Mouse (Mus musculus): ENCODE results near the gene Serinc4.

The Serinc4 gene

DNA sequence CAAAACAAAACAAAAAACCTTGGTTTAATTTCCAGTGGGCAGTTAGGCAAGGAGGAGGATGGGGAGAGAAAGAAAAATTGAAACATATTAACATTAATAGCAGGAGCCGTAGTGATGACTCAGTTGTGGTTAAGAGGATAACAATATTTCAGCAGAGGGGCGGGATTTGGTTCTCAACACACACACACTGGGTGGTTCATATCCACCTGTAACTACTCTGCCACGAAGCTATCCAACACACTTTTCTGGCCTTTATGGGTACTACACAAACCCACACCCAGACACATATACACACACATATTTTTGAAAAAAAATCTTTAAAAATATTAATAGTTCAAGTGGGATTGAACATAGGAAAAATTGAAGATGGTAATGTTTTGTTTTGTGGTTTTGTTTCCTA is 9.6 kb downstream of the Serinc4 start:
- peak; percentile 67 for DNase-seq (ENCODE audit: low read depth)

DNA sequence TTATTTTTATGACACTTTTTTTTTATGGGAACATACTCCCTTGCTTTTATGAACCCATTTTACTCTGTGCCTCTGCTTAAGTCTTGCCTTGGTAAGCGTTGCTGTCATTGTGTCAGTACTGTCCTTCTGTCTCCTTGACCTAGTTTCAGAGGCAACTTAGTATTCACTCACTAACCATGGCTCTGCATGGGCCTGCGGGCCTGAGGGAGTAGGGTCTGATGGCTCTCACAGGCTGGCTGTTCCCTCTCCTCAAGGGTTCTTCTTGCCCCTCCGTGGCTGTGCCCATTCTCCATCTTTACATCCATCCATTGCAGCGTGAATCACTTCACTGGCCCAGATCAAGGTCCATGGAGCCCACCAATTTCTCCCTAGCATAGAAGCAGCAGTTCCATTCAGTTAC is 10.1 kb downstream of the Serinc4 start:
- no peak for DNase-seq (ENCODE audit: low read depth)

DNA sequence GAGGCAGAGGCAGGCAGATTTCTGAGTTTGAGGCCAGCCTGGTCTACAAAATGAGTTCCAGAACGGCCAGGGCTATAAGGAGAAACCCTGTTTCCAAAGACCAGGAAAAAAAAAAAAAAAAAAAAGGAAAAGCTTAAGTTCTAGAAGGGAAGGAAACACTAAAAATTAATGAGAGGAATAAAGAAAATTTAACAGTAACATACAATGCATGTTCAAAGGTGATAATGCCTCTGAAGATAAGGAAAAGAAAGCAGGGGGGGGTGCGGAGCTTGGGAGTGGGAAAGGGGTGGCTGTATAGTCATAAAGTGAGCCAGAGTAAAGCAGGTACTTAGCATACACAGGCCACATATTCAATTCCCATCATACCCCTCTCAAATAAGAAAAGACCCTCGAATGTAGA is 11.5 kb downstream of the Serinc4 start:
- DNase-seq (ENCODE audit: low read depth) = no peak

DNA sequence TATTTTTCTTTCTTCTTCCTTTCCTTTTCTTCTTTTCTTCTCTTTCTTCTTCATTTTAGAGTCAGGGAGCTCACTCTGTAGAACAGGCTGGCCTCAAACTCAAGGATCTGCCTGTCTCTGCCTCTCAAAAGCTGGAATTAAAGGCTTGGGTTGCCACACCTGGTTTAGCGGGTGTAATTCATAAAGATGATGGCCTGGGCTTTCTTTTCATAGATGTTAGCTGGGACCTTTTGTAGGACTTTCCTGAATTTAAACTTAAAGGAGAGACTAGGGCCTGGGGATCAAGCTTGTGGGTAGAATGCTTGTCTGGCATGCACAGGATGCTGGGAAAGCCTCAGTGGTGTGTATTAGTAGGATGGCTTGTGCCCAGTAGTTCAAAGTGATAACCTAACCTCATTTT is 12.4 kb downstream of the Serinc4 start, which contains the start of gene Ell3:
TSS of gene Ell3 (minus strand) at position 101 of the 400 bp plus-strand sequence.
- no peak for DNase-seq (ENCODE audit: low read depth)

DNA sequence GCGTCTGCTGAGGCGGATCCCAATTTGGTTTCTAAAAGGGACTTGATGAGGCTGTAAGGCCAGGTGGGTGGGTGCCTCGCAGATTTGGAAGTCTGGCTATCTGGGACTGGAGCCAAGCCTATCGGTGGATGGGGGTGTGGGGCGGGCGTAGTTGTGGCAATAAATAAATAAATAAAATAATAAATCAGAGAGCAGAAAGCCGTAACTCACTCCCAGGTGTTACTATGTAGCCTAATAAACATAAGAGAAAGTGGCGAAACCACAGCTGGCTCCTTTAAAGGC is 13.6 kb downstream of the Serinc4 start:
- DNase-seq (ENCODE audit: low read depth) = no peak

DNA sequence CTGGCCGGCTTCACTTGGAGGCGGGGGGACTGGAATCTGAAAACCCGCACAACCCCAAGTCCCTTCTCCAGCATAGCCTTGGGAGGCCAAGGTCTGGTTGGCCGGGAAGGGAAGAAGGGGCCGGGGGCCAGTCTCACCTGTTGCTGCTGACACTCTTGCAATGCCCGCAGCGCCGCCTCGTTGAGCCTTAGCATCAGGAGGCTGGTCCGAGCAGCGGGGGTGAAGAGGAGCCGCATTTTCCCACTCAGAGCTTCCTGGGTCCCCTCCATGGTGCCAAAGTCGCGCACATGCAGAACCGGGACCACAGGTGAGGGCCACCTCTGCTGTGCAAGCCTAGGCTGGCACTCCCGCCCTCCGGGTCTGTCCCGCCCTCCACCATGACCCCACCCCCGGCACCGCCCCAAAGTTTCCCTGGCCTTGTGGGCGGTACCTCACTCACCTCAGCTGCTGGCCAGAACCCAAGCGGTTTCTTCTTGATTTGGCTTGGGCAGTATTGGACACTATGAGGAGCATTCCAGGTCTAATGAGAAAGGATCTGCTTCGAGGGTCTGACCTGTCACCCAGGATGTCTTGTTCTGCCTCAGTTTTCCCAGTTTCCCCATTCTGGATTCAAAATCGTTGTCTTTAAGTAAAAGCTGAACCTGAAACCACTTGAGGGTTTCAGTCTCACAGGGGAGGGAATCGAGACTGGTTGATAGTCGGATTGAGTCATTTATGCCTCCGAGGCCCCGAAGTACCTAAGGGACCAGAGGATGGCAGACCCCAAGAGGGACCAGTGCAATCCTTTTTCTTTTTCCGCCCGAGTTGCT is 14.1 kb downstream of the Serinc4 start:
- no peak for DNase-seq (ENCODE audit: low read depth)

DNA sequence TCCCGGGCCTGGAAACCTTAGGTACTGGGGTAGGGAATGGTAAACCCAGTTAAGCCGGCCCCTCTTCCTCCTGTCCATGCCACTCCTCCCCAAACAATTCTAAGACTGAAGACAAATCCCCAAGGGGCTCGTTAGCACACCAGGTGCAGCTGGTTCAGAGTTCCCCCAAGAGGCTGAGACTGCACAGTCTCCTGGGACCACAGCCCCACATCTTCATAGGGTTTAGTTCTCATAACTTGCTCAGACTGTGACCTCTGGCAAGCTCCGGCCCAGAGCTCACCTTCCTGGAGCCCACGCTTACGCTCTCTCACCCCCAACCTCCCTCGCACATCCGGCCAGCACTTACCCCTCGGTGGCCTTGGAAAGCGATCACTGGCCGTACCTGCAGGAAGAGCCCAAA is 14.8 kb downstream of the Serinc4 start:
- no peak for DNase-seq (ENCODE audit: low read depth)

DNA sequence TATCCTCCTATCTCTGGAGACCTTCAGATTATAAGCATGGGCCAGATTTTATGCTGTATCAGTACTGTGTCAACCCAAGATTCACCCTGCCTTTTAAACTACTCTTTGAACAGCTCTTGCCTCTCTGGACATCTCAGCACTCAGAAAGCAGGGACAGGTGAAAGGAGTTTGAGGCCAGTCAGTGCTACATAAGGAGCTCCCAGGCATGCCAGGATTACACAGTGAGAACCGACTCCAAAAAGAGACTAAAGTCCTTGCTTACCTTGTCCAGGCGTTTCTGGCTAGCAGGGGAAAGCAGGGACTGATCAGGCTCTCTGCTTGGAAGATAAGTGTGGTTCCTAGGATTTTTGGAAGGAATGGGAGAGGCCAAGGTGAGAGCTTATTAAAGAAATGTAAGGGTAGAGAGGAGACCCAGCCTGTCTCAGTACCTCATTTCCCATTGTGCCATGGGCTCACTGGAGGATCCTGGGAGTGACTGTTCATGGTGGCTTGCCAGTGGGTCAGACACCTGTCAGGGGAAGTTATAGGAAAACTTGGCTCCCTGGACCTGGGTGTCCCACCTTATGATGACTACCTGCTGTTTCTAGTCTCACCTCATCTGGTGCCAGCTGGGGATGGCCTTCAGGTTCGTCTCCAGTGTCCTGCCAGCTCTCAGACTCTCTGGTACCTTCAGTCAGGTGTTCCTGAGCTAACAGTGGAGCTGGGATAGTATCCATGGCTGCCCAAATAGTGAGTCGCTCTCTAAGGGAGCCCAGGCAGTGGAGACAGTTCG is 15.6 kb downstream of the Serinc4 start:
- DNase-seq (ENCODE audit: low read depth) = no peak

DNA sequence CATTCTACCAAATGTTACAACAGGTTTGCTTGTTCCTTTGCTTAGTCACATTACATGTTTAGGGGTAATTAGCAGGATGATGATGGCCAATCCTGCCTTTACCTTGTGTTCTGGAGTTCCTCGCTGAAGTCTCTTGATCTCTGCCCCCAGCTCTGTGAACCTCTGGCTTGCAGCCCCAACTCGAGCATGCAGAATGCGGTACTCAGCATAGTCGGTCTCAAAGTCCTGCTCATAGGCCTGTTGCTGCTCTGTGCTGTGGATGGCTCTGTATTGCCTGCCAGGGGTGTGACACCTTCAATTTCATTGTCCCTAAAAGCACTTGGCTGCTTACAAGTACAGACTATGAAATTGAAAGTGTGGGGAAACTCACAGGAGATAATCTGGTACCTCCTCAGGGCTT is 16.8 kb downstream of the Serinc4 start:
- no peak for DNase-seq (ENCODE audit: low read depth)

DNA sequence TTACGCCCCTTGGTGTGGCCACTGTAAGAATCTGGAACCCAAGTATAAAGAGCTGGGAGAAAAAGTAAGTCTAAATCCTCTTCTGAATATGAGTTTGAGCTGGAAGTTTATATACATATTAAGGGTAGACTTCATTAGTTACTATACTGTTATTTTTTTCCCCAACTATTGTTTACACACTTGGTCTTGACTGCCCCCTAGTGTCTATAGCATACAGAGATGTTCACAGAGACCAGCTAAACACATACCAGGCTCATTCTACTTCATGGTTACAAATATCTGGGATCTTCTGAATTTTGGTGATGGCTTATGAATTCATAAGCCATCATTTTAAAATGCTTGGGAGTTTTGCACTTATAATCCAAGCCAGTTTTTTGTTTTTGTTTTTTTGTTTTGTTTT is 21.7 kb downstream of the Serinc4 start:
- peak; percentile 76 for DNase-seq (ENCODE audit: low read depth)

DNA sequence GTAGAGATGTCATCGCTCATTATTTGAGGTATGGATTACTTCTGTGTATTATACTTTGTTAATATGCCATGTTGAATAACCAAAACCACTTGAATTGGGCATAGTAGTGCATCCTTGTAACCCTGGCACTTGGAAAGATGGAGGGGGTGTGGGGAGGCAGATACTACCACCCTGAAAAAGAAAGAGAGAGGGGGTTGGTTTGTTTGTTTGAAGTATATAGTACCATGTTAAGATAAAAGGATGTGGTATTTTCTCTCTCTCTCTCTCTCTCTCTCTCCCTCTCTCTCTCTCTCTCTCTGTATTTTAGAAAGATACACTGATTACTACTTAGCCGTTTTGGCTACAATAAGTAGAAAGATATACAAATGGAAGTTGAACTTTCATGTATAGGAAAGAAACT is 30.7 kb downstream of the Serinc4 start:
- DNase-seq (ENCODE audit: low read depth) = no peak

DNA sequence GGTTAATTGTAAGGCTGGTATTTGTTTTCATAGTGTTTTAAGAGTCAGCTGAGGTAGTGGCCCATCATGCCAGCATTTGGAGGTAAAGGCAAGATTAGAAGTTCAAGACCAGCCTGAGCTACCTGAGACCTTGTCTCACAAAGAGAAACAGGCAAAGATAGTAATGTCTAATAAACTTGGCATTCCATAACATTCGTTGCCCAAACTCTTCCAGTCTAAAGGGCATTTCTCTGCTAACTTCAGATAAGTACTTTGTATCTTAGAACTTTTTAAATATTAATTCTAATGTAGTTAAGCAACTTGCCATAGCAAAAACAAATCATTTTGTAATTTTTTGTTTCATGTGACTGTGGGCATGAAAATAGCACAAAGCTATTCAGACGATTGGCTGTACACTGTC is 33.4 kb downstream of the Serinc4 start:
- no peak for DNase-seq (ENCODE audit: low read depth)

DNA sequence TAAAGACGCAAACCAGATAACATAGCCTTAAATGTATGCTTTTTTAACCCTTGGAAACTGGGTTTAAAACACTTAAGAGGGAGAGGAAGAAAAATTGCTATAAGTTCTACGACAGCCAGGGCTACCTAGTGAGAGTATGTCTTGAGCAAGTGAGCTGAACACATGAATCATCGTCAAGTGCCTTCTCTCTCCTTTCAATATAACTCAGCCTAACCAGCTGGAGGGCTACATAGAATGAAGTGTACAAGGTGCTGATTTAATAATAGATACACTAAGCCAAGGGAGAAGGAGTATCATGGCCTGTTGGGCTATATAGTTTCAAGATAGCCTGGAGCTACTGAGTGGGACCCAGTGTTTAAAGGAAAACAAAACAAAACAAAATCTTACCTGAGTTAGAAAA is 38.1 kb downstream of the Serinc4 start:
- no peak for DNase-seq (ENCODE audit: low read depth)

DNA sequence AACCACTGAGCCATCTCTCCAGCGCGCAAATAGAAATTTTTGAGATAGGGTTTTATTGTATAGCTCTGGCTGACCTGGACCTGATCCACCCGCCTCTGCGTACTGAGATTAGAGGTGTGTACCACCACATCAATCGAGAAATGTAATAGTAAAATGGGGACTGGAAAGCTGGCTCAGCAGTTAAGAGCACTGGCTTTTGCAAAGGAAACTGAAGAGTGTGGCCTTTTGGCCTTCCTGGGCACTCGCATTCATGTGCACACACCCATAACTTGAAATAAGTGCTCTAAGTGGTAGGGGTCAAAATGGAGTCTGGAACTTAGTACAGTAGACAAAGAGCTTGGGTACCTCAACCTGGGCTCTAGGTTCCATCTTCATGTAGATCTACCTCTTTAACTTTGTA is 40.2 kb downstream of the Serinc4 start:
- no peak for DNase-seq (ENCODE audit: low read depth)

DNA sequence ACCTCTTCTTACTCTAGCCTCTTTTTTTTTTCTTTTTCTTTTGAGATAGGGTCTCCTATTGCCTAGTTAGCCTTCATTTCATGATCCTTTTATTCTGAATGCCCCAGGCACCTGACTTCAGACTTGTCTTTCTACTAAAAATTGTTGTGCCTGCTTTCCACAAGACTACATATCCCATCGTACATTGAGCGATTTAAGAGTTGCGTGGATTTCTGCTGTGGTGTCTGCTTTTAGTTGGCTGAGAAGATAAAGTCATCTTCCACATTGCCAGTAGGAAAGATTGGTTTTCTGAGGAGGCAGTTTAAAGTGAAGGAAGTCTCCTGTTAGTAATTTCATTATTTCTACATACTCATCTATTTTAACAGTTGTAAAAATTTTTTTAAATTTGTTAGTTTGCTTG is 41.0 kb downstream of the Serinc4 start:
- DNase-seq (ENCODE audit: low read depth) = no peak

DNA sequence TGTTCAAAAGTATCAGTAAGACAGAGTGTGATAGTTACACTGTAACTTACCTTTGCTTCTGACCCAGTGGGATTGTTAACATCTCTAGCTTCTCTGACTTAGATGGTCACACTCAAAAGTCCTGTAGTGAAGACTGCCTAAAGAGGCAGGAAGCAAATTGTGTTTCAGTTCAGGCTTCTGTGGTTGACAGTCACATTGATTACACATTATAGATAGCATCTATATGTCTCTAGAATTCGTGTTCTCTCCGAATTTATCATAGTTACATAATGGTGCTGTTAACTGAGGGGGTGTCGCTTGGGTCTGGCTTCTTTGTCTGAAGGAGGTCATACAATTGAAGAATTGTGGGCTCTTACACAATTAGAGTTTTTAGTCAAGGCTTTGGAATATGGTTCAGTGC is 41.5 kb downstream of the Serinc4 start:
- no peak for DNase-seq (ENCODE audit: low read depth)

DNA sequence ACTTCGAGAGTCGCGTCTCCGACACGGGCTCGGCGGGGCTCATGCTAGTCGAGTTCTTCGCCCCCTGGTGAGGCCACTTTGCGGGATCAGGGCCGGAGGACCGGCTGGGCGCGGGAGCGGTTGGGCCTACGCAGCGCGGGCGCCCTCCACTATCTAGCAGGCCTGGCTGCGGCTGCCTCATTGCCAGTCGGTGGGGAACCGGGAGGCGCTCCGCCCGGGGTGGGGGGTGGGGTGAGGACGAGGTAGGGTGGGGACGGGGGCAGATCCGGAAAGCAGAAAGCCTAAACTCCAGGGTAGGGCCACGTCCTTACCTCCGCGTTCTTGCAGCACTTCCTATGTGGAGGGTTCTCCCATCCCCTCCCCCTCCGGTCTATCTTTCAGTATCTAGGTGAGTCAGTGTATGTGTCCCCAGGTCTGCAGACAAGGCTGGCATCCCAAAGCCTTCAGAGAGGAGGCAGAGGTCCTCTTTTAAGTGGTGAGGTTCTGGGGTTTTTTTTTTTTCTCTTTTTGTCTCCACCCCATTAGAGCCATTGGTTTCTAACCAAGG is 42.4 kb downstream of the Serinc4 start:
- DNase-seq (ENCODE audit: low read depth) = peak; percentile 50

DNA sequence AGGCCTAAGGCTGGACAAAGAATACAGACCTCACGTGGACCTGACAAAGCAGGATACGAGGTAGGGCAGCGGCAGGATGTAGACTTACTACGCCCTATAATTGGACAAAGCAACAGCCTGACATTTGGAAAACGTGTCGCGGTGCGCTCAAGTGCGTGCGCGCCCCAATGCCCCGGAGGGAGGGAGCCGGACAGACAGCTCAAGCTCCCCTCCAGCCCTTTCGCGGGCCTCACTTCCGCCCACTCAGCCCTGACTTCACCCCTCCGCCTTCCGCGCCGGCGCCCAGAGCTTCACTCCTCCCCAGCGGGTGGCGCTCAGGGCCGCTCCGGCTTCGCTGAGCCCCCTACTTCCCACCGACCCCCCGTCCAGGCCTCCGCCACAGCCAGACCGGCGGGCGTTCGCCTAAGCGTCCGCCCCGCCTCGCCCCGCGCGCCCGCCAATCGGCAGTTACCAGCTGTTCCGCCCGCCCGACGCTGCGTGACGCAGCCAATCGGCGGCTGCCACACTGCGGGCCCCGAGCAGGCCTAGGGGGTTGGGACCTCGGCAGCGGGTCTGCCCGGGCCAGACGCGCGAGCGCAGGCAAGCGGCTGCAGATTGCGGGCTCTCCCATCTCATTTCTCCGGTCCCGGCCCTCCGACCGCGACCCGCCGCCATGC is 43.1 kb downstream of the Serinc4 start, which contains the start of the genes Pdia3 and Catsper2:
TSS of gene Pdia3 (plus strand) at position 389 of the 656 bp plus-strand sequence.
TSS of gene Catsper2 (minus strand) at position 406 of the 656 bp plus-strand sequence.
- peak; percentile 97 for DNase-seq (ENCODE audit: low read depth)

DNA sequence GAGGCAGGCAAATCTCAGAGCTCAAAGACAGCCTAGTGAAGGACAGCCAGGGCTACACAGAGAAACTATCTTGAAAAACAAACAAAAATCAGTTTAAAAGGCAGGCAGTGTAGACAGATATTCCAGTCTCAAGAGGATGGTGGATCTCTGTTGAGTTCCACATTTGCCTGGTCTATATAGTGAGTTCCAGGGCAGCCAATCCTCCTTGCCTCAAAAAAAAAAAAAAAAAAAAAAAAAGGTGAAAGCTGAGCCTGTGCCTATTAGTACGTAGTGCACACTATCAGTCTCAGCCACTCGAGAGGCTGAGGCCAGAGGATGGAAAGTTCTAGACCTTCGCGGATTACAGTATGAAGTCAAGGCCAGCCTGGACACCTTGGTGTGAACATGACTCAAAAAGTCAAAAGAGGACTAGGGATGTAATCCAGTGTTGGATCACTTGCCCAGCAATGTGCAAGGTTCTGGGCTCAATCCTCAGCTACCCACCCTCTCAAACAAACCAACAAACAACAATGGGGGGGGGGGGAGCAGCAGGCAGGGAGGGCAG is 43.7 kb downstream of the Serinc4 start:
- DNase-seq (ENCODE audit: low read depth) = peak; percentile 9

DNA sequence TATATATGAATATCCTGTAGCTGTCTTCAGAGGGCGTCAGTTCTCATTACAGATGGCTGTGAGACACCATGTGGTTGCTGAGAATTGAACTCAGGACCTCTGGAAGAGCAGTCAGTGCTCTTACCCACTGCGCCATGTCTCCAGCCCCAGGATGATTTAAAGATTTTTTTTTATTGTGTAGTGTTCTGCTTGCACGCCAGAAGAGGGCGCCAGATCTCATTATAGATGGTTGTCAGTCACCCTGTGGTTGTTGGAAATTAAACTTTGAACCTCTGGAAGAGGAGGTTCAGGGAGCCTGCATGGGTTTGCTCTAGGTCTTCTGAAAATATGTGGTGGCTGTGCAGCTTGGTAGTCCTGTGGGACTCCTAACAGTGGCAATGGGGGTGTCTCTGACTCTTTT is 48.4 kb downstream of the Serinc4 start:
- DNase-seq (ENCODE audit: low read depth) = peak; percentile 62

DNA sequence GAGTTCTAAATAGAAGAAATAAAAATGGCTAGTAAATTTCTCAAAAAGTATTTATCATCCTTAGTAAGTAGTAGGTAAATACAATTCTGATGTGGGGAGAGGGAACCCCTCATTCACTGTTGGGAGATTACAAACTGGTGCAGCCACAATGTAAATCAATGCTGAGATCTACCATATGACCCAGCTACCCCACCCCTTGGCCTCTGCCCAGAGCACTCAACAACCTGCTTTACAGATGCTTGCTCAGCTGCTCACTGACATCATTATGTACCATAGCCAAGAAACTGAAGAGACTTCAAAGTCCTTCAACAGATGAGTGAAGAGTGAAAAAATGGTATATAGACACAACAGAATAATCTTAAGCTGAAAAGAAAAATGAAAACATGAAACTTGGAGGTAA is 53.3 kb downstream of the Serinc4 start:
- DNase-seq (ENCODE audit: low read depth) = peak; percentile 15

DNA sequence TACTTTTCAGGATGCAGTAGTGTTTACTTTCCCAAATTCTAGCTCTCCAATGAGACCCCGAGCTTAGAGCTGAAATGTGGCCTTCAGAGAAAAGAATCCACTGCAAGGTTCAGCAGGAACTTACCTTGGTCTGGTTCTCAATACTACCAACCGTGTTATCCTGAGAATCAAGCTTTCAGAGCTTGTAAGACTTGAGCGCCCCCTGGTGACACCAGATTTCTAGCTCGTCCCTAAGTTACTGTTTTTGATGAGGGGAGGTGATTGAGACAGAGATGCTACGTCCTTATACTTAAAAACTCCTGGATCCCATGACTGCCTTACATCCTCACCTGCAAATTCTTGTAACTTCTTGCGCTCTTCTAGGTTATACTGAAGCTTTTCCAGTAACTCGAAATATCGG is 60.0 kb downstream of the Serinc4 start:
- DNase-seq (ENCODE audit: low read depth) = peak; percentile 92

Measured in NIH3T3 (cell line).